Mouse (Mus musculus): Measurements from ENCODE around the gene Nol11. TPM values are rescaled to one million over a fixed set of nuclear protein-coding genes. Genes with fewer than 3 reads are reported as not detected.

Gene Nol11
- total RNA-seq, 1 experiment, result 90.4 TPM

DNA sequence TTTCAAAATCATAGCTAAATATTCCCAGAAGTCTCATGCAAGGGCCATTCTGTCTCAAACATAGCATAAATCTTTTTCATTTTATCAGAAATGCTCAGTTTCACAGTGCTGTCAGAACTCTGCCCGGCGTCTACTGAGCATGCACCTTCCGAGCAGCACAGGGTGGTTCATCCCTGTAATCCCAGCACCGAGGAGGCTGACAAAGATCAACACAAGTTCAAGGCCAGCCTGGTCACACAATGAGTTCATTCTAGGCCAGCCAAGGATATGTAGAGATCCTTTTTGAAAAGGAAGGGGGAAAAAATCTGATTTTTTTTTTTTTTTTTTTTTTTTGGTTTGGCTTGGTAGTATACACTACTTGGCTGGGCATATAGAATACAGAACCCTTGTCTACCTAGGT lies 64.2 kb downstream of the Nol11 start:
- Histone ChIP-seq H3K4me1 (ENCODE audit: control insufficient read depth in 2 of 2, insufficient read depth in 2 of 2, low read length in 2 of 2, poor library complexity in 1 of 2) (peaks cover 4 to 18% of the 10 kb centered on the region in 2 experiments; a peak in 2 of 4 replicates), H3K27ac (ENCODE audit: insufficient read depth, low read depth, low read length, poor library complexity, severe bottlenecking) (no peak overlapping the region), H3K4me3 (ENCODE audit: insufficient read depth in 1 of 2, low read depth in 1 of 2, low read length in 2 of 2, poor library complexity in 1 of 2, severe bottlenecking in 1 of 2) (no peak overlapping the region), H3K9me3 (ENCODE audit: control insufficient read depth, insufficient read depth, low read depth, low read length) (no peaks in the 10 kb centered on the region), H3K9ac (ENCODE audit: insufficient read depth, low read depth, low read length, poor library complexity, severe bottlenecking) (no peak overlapping the region), H3K36me3 (ENCODE audit: control insufficient read depth, insufficient read depth, low read length, poor library complexity, severe bottlenecking) (no peaks in the 10 kb centered on the region; the same call in 1 of the 2 replicates)
- in situ Hi-C loops (cut with MboI; ENCODE audit: low sequenced_read_pairs in 2 of 2, unreplicated experiment in 2 of 2), result no loop called here
- no peak for DNase-seq (ENCODE audit: low read depth, low spot score)
- no peak for TF ChIP-seq ZC3H11A (IDR thresholded peaks at IDR 0.05; ENCODE audit: borderline replicate concordance, low read depth, low read length)
- TF ChIP-seq ZNF384 (IDR thresholded peaks at IDR 0.05; ENCODE audit: low read depth, low read length), result 0 out of 2 replicates have a peak, but pooled peaks have one; percentile 47
- no peak for TF ChIP-seq MAFK (IDR thresholded peaks at IDR 0.05; ENCODE audit: insufficient read depth, low read depth, low read length)
- no peak for TF ChIP-seq HCFC1 (IDR thresholded peaks at IDR 0.05; ENCODE audit: borderline replicate concordance, insufficient read depth, low read length)
- no peak for TF ChIP-seq CHD2 (IDR thresholded peaks at IDR 0.05; ENCODE audit: low read depth, low read length)

- Histone ChIP-seq H3K27ac (ENCODE audit: insufficient read depth, low read depth, low read length, poor library complexity, severe bottlenecking) (0 out of 2 replicates have a peak overlapping the region, but pooled peaks have one; percentile 4), H3K36me3 (ENCODE audit: control insufficient read depth, insufficient read depth, low read length, poor library complexity, severe bottlenecking) (no peaks in the 10 kb centered on the region; the same call in 1 of the 2 replicates), H3K4me3 (ENCODE audit: insufficient read depth in 1 of 2, low read depth in 1 of 2, low read length in 2 of 2, poor library complexity in 1 of 2, severe bottlenecking in 1 of 2) (0 out of 4 replicates have a peak overlapping the region, but pooled peaks of 1 of the 2 experiments have one; percentile 4), H3K4me1 (ENCODE audit: control insufficient read depth in 2 of 2, insufficient read depth in 2 of 2, low read length in 2 of 2, poor library complexity in 1 of 2) (peaks cover 2 to 20% of the 10 kb centered on the region in 2 experiments; a peak in 3 of 4 replicates), H3K9me3 (ENCODE audit: control insufficient read depth, insufficient read depth, low read depth, low read length) (no peaks in the 10 kb centered on the region), H3K9ac (ENCODE audit: insufficient read depth, low read depth, low read length, poor library complexity, severe bottlenecking) (no peak overlapping the region)
- in situ Hi-C loops (cut with MboI; ENCODE audit: low sequenced_read_pairs in 2 of 2, unreplicated experiment in 2 of 2), result no loop called here
- DNase-seq (ENCODE audit: low read depth, low spot score), result no peak
- TF ChIP-seq MAFK (IDR thresholded peaks at IDR 0.05; ENCODE audit: insufficient read depth, low read depth, low read length), result no peak
- TF ChIP-seq ZC3H11A (IDR thresholded peaks at IDR 0.05; ENCODE audit: borderline replicate concordance, low read depth, low read length), result no peak
- TF ChIP-seq HCFC1 (IDR thresholded peaks at IDR 0.05; ENCODE audit: borderline replicate concordance, insufficient read depth, low read length), result no peak
- TF ChIP-seq ZNF384 (IDR thresholded peaks at IDR 0.05; ENCODE audit: low read depth, low read length), result no peak
These were observed 64.9 kb downstream of the Nol11 start for GRCm38 (mm10) chr11:107124327-107124731.

DNA sequence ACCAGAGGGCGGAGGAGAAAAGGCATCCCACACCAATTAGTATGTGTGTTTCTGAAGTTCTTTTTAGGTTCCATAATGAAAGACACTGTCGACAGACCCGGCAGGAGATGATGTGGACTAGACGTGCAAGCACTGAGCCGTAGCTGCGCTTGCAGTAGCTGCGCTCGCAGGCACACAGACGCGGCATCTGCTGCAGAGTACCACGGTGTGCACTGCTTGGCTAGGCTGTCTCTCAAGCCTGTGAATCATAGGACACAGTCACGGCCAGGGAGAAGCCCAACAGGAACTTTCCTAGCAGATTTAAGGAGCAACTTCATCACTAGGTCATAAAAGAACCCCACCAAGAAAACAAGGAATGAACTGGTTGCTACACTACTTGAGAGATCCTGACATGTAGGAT lies 71.4 kb downstream of the Nol11 start:
- Histone ChIP-seq H3K4me1 (ENCODE audit: control insufficient read depth in 2 of 2, insufficient read depth in 2 of 2, low read length in 2 of 2, poor library complexity in 1 of 2) (peaks cover 12 to 21% of the 10 kb centered on the region in 2 experiments), H3K27ac (ENCODE audit: insufficient read depth, low read depth, low read length, poor library complexity, severe bottlenecking) (no peak overlapping the region), H3K9me3 (ENCODE audit: control insufficient read depth, insufficient read depth, low read depth, low read length) (no peaks in the 10 kb centered on the region), H3K36me3 (ENCODE audit: control insufficient read depth, insufficient read depth, low read length, poor library complexity, severe bottlenecking) (no peaks in the 10 kb centered on the region; the same call in 1 of the 2 replicates), H3K4me3 (ENCODE audit: insufficient read depth in 1 of 2, low read depth in 1 of 2, low read length in 2 of 2, poor library complexity in 1 of 2, severe bottlenecking in 1 of 2) (no peak overlapping the region), H3K9ac (ENCODE audit: insufficient read depth, low read depth, low read length, poor library complexity, severe bottlenecking) (no peak overlapping the region)
- no peak for TF ChIP-seq ZNF384 (IDR thresholded peaks at IDR 0.05; ENCODE audit: low read depth, low read length)
- TF ChIP-seq HCFC1 (IDR thresholded peaks at IDR 0.05; ENCODE audit: borderline replicate concordance, insufficient read depth, low read length), result no peak
- no peak for TF ChIP-seq ZC3H11A (IDR thresholded peaks at IDR 0.05; ENCODE audit: borderline replicate concordance, low read depth, low read length)
- TF ChIP-seq CHD2 (IDR thresholded peaks at IDR 0.05; ENCODE audit: low read depth, low read length), result no peak
- TF ChIP-seq MAFK (IDR thresholded peaks at IDR 0.05; ENCODE audit: insufficient read depth, low read depth, low read length), result no peak
- no peak for DNase-seq (ENCODE audit: low read depth, low spot score)
- in situ Hi-C loops (cut with MboI; ENCODE audit: low sequenced_read_pairs in 2 of 2, unreplicated experiment in 2 of 2), result no loop called here

Other genes with a start within 250 kb of the Nol11 start
- gene Kpna2, start 189.8 kb downstream of the Nol11 start, total RNA-seq (2012; rRNA removed), result 212 and 245 TPM in 2 replicates
- gene 1810010H24Rik, start 163.7 kb downstream of the Nol11 start, total RNA-seq (2012; rRNA removed), result 3.6 and 5.7 TPM in 2 replicates
- gene Bptf, start 57.3 kb downstream of the Nol11 start, total RNA-seq (2012; rRNA removed), result 81.3 and 86.4 TPM in 2 replicates

Measured in ES-E14 (cell line).